Mouse (Mus musculus) embryonic fibroblast, embryonic 13.5 days (primary cell): ENCODE data around the gene Pon3.

Source experiments
- CTCF ChIP-seq: IDR thresholded peaks from 2 replicates; pipeline ENCODE4 v1.5.1; 2011; ENCODE audit warnings: mild to moderate bottlenecking, control low read depth, low read length, moderate library complexity, borderline replicate concordance; ENCODE audit not compliant: insufficient read depth
- POLR2A ChIP-seq: IDR thresholded peaks from 2 replicates; pipeline ENCODE4 v1.6.1; 2011; ENCODE audit warnings: low read depth, mild to moderate bottlenecking, control low read depth, low read length, moderate library complexity

GRCm38 (mm10) chr6:5233812-5234211 is 22.3 kb downstream of the Pon3 start:
- TF ChIP-seq CTCF (no peak), POLR2A (no peak)
